Mouse (Mus musculus) liver, embryonic 16.5 days (tissue): ENCODE measurements around the gene Foxf1. TPM values are rescaled to one million over a fixed set of nuclear protein-coding genes. Genes with fewer than 3 reads are reported as not detected.

Experiments
- ATAC-seq: fragments of 200-750 bp; cut with Nextera tagmentation; 2 replicates; pipeline ENCODE4 v1.8.0; 2017; ENCODE audit warnings: low read depth, mild to moderate bottlenecking, moderate number of reproducible peaks, moderate library complexity
- H3K27ac ChIP-seq: fragments of 300-500 bp; sonication (generic); 2 replicates; pipeline ENCODE4 v1.5.1; 2014; ENCODE audit warnings: mild to moderate bottlenecking, low read length
- H3K27me3 ChIP-seq: fragments of 300-500 bp; sonication (generic); 2 replicates; pipeline ENCODE4 v1.6.1; 2014; ENCODE audit warnings: low read depth, low read length, mixed read lengths; ENCODE audit not compliant: control insufficient read depth, insufficient read depth
- H3K36me3 ChIP-seq: fragments of 300-500 bp; sonication (generic); 2 replicates; pipeline ENCODE4 v1.6.1; 2014; ENCODE audit warnings: mild to moderate bottlenecking; ENCODE audit not compliant: control insufficient read depth, insufficient read depth
- H3K4me1 ChIP-seq: fragments of 300-500 bp; sonication (generic); 2 replicates; pipeline ENCODE4 v1.6.1; 2014; ENCODE audit warnings: low read depth, low read length, mixed read lengths; ENCODE audit not compliant: control insufficient read depth
- H3K4me2 ChIP-seq: fragments of 300-500 bp; sonication (generic); 2 replicates; pipeline ENCODE4 v1.6.1; 2014; ENCODE audit warnings: low read depth, low read length, mixed read lengths
- H3K4me3 ChIP-seq: fragments of 300-500 bp; sonication (generic); 2 replicates; pipeline ENCODE4 v1.5.1; 2014; ENCODE audit warnings: low read depth, mild to moderate bottlenecking, low read length
- H3K9ac ChIP-seq: fragments of 300-500 bp; sonication (generic); 2 replicates; pipeline ENCODE4 v1.6.1; 2014; ENCODE audit warnings: low read depth, low read length
- H3K9me3 ChIP-seq: fragments of 300-500 bp; sonication (generic); replicated peaks from 2 replicates; pipeline ENCODE4 v1.6.1; 2016; ENCODE audit warnings: low read length; ENCODE audit not compliant: control insufficient read depth
- WGBS: fragments of 180-500 bp; shearing (Covaris S2); extraction: QIAGEN DNeasy Blood & Tissue Kit; methylation state at CpG from one replicate; pipeline ENCODE4 v1.1.7; 2014; ENCODE audit not compliant: insufficient replicate concordance; 5-methylcytosine and 5-hydroxymethylcytosine counted together
- polyA plus RNA-seq: library from polyadenylated mRNA; unstranded; fragments of >200 nt; fragmentation: Nextera tagmentation; extraction: Ambion mirVana; gene quantifications from 2 replicates; pipeline ENCODE4 v1.2.1, GENCODE M21; 2015

Gene Foxf1
- polyA plus RNA-seq, 1 experiment from 2014 or later, result 2.7 TPM

- ATAC-seq, result no peak
- Histone ChIP-seq H3K4me1 (no peaks in the 10 kb centered on the region; the same call in 1 of the 2 replicates), H3K36me3 (no peaks in the 10 kb centered on the region), H3K4me2 (no peak overlapping the region), H3K9ac (no peak overlapping the region), H3K27ac (no peak overlapping the region), H3K9me3 (no peaks in the 10 kb centered on the region), H3K4me3 (0 out of 2 replicates have a peak overlapping the region, but pooled peaks have one; percentile 6), H3K27me3 (peaks cover 89% of the 10 kb centered on the region)
- 2% methylated on average over 62 of the region's 62 CpGs for WGBS
Measured at GRCm38 (mm10) chr8:121117186-121117651, 33.0 kb downstream of the Foxf1 start.

GRCm38 (mm10) chr8:121117906-121118305, 33.7 kb downstream of the Foxf1 start:
- Histone ChIP-seq H3K27ac (no peak overlapping the region), H3K9ac (no peak overlapping the region), H3K9me3 (no peaks in the 10 kb centered on the region), H3K4me2 (no peak overlapping the region), H3K27me3 (peaks cover 96% of the 10 kb centered on the region), H3K36me3 (no peaks in the 10 kb centered on the region), H3K4me3 (no peak overlapping the region), H3K4me1 (no peaks in the 10 kb centered on the region; the same call in 1 of the 2 replicates)
- ATAC-seq, result no peak
- 2% methylated on average over 28 of the region's 28 CpGs for WGBS

GRCm38 (mm10) chr8:121118634-121119420, 34.6 kb downstream of the Foxf1 start:
- Histone ChIP-seq H3K4me3 (no peak overlapping the region), H3K9ac (no peak overlapping the region), H3K27me3 (peaks cover 100% of the 10 kb centered on the region), H3K9me3 (no peaks in the 10 kb centered on the region), H3K4me1 (no peaks in the 10 kb centered on the region; the same call in 1 of the 2 replicates), H3K36me3 (no peaks in the 10 kb centered on the region), H3K27ac (no peak overlapping the region), H3K4me2 (no peak overlapping the region)
- no peak for ATAC-seq
- WGBS, result 9% methylated on average over 18 of the region's 18 CpGs

GRCm38 (mm10) chr8:121119635-121120455, 35.7 kb downstream of the Foxf1 start:
- 18% methylated on average over 12 of the region's 12 CpGs for WGBS
- no peaks in the 10 kb centered on the region for H3K36me3 ChIP-seq
- H3K27ac ChIP-seq, result no peak overlapping the region
- H3K27me3 ChIP-seq, result peaks cover 99% of the 10 kb centered on the region
- H3K4me2 ChIP-seq, result no peak overlapping the region
- no peak overlapping the region for H3K4me3 ChIP-seq
- no peaks in the 10 kb centered on the region for H3K9me3 ChIP-seq
- H3K9ac ChIP-seq, result no peak overlapping the region
- ATAC-seq, result no peak
- no peaks in the 10 kb centered on the region; the same call in 1 of the 2 replicates for H3K4me1 ChIP-seq

- H3K27ac ChIP-seq, result no peak overlapping the region
- H3K9me3 ChIP-seq, result no peaks in the 10 kb centered on the region
- H3K4me2 ChIP-seq, result no peak overlapping the region
- H3K36me3 ChIP-seq, result no peaks in the 10 kb centered on the region
- no peak overlapping the region for H3K9ac ChIP-seq
- no peak overlapping the region for H3K4me3 ChIP-seq
- 17% methylated on average over 17 of the region's 17 CpGs for WGBS
- ATAC-seq, result no peak
- H3K4me1 ChIP-seq, result no peaks in the 10 kb centered on the region; the same call in 1 of the 2 replicates
- H3K27me3 ChIP-seq, result peaks cover 99% of the 10 kb centered on the region
Measured at GRCm38 (mm10) chr8:121120456-121121419, 36.6 kb downstream of the Foxf1 start.

- Histone ChIP-seq H3K36me3 (no peaks in the 10 kb centered on the region), H3K4me1 (no peaks in the 10 kb centered on the region), H3K27ac (no peak overlapping the region), H3K9ac (no peak overlapping the region), H3K27me3 (peaks cover 99% of the 10 kb centered on the region), H3K4me3 (no peak overlapping the region), H3K4me2 (no peak overlapping the region), H3K9me3 (no peaks in the 10 kb centered on the region)
- 31% methylated on average over 8 of the region's 8 CpGs for WGBS
- no peak for ATAC-seq
Measured at GRCm38 (mm10) chr8:121121704-121122103, 37.5 kb downstream of the Foxf1 start.

- no peak overlapping the region for H3K4me2 ChIP-seq
- WGBS, result 22% methylated on average over 6 of the region's 7 CpGs
- peaks cover 99% of the 10 kb centered on the region for H3K27me3 ChIP-seq
- no peak overlapping the region for H3K4me3 ChIP-seq
- no peaks in the 10 kb centered on the region for H3K9me3 ChIP-seq
- no peak overlapping the region for H3K9ac ChIP-seq
- ATAC-seq, result no peak
- no peaks in the 10 kb centered on the region for H3K4me1 ChIP-seq
- no peaks in the 10 kb centered on the region for H3K36me3 ChIP-seq
- H3K27ac ChIP-seq, result no peak overlapping the region
Measured at GRCm38 (mm10) chr8:121122368-121122767, 38.2 kb downstream of the Foxf1 start.

GRCm38 (mm10) chr8:121123113-121123512, 38.9 kb downstream of the Foxf1 start:
- ATAC-seq, result no peak
- Histone ChIP-seq H3K27me3 (peaks cover 99% of the 10 kb centered on the region), H3K36me3 (no peaks in the 10 kb centered on the region)

More at GRCm38 (mm10) chr8:121123113-121123512, 38.9 kb downstream of the Foxf1 start:
- Histone ChIP-seq H3K4me1 (no peaks in the 10 kb centered on the region), H3K9me3 (no peaks in the 10 kb centered on the region), H3K4me2 (no peak overlapping the region), H3K27ac (no peak overlapping the region), H3K9ac (no peak overlapping the region), H3K4me3 (no peak overlapping the region)
- 71% methylated on average over 2 of the region's 2 CpGs for WGBS
